Mouse (Mus musculus) liver, adult 2 months (tissue): ENCODE measurements at regions not wholly inside any gene's neighbourhood (a gene's known extent, or its start where the extent isn't known, plus 50 kb on each side); places are given as distances from the start of the nearest gene placed in this dataset.
A peak's percentile ranks its signal among the peaks of the same experiment; 100 is the strongest.

Experiments used
- DNase-seq: peaks from one replicate; pipeline ENCODE4 v3.0.0-alpha.2; 2011; ENCODE audit warnings: low read depth, low spot score; ENCODE audit errors: extremely low read depth
- H3K27ac ChIP-seq: fragments of 200-500 bp; replicated peaks from 2 replicates; pipeline ENCODE4 v1.5.1; 2012; ENCODE audit warnings: low read depth, mild to moderate bottlenecking, control low read depth, inconsistent platforms, low read length; ENCODE audit not compliant: insufficient read depth
- H3K27me3 ChIP-seq: fragments of 200-500 bp; 2 replicates; pipeline ENCODE4 v1.6.1; 2012; ENCODE audit warnings: mild to moderate bottlenecking, moderate library complexity, low read length, inconsistent platforms; ENCODE audit not compliant: control insufficient read depth, insufficient read depth
- H3K36me3 ChIP-seq: fragments of 200-500 bp; 2 replicates; pipeline ENCODE4 v1.6.1; 2012; ENCODE audit warnings: low read length, inconsistent platforms; ENCODE audit not compliant: control insufficient read depth, insufficient read depth
- H3K4me1 ChIP-seq: fragments of 200-500 bp; 2 replicates; pipeline ENCODE4 v1.6.1; 2011; ENCODE audit warnings: low read length; ENCODE audit not compliant: control insufficient read depth, insufficient read depth
- H3K4me3 ChIP-seq: fragments of 200-500 bp; 2 replicates; pipeline ENCODE4 v1.5.1; 2011; ENCODE audit warnings: low read depth, mild to moderate bottlenecking, control low read depth, low read length, moderate library complexity; ENCODE audit not compliant: insufficient read depth
- H3K79me2 ChIP-seq: fragments of 200-500 bp; 2 replicates; pipeline ENCODE4 v1.6.1; 2012; ENCODE audit warnings: inconsistent platforms, mild to moderate bottlenecking, low read length, moderate library complexity; ENCODE audit not compliant: control insufficient read depth, insufficient read depth
- H3K9ac ChIP-seq: fragments of 200-500 bp; 2 replicates; pipeline ENCODE4 v1.6.1; 2012; ENCODE audit warnings: low read depth, mild to moderate bottlenecking, control low read depth, inconsistent platforms, low read length
- CTCF ChIP-seq: fragments of 200-500 bp; IDR thresholded peaks from 2 replicates; pipeline ENCODE4 v1.5.1; 2011; ENCODE audit warnings: low read depth, low read length, control low read depth
- POLR2A ChIP-seq: fragments of 200-500 bp; IDR thresholded peaks from 2 replicates; pipeline ENCODE4 v1.6.1; 2011; ENCODE audit warnings: low read length, control low read depth; ENCODE audit not compliant: insufficient read depth; ENCODE audit errors: extremely low read depth
- WGBS: fragments of 180-500 bp; shearing (Covaris S2); methylation state at CpG from one replicate; pipeline ENCODE4 v1.1.7; 2018; 5-methylcytosine and 5-hydroxymethylcytosine counted together

DNA sequence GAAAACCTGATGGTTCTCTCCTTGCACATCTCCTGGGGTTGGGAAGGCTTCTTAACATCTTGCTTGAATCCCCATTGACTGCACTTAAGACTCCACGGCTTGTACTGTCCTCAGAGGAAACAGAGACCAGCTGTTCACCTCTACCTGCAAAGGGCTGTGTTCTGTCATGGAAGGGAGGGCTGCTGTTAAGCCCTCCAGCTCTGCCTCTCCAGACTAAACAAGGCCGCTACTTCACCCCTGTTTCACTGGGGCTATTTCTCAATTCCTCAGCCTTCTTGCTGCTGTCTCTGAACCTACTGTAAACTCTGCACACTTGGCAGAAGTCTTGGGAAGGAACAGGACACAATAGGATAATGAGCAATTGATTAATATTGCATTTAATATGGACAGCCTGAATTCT lies 64.7 kb upstream of the BC052040 start:
- WGBS = 83% methylated on average over 2 of the region's 2 CpGs
- Histone ChIP-seq H3K27me3 (no peaks in the 10 kb centered on the region), H3K36me3 (no peaks in the 10 kb centered on the region), H3K4me1 (peaks cover 6% of the 10 kb centered on the region; the same call in 1 of the 2 replicates), H3K79me2 (no peaks in the 10 kb centered on the region), H3K27ac (no peak overlapping the region), H3K4me3 (no peak overlapping the region), H3K9ac (no peak overlapping the region)
- DNase-seq = no peak
- TF ChIP-seq CTCF (no peak), POLR2A (no peak)

DNA sequence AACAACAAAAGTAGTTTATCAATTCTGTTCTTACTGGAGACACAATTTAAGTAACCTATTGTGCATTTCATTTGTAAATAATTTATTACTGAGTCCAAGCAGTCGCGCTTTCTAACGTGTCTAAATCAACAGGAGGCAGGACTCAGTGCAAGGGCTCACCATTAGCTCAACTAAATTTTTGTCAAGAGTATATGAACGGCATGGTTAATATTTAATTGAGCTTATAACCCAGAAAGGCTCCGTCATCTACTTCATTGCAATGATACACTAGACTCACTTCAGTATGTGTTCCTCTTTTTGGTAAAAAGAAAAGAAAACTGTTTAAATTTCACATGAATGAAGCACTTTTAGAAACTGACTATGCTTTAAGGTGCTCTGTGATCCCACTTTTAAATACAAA lies 61.5 kb upstream of the BC052040 start:
- Histone ChIP-seq H3K36me3 (no peaks in the 10 kb centered on the region), H3K4me1 (peaks cover 3% of the 10 kb centered on the region; the same call in 1 of the 2 replicates), H3K4me3 (peak overlapping the region; percentile 45), H3K27me3 (no peaks in the 10 kb centered on the region), H3K27ac (peak overlapping the region; percentile 94), H3K79me2 (no peaks in the 10 kb centered on the region), H3K9ac (no peak overlapping the region)
- TF ChIP-seq POLR2A (no peak), CTCF (no peak)
- 22% methylated on average over 5 of the region's 5 CpGs for WGBS
- DNase-seq = peak; percentile 53

DNA sequence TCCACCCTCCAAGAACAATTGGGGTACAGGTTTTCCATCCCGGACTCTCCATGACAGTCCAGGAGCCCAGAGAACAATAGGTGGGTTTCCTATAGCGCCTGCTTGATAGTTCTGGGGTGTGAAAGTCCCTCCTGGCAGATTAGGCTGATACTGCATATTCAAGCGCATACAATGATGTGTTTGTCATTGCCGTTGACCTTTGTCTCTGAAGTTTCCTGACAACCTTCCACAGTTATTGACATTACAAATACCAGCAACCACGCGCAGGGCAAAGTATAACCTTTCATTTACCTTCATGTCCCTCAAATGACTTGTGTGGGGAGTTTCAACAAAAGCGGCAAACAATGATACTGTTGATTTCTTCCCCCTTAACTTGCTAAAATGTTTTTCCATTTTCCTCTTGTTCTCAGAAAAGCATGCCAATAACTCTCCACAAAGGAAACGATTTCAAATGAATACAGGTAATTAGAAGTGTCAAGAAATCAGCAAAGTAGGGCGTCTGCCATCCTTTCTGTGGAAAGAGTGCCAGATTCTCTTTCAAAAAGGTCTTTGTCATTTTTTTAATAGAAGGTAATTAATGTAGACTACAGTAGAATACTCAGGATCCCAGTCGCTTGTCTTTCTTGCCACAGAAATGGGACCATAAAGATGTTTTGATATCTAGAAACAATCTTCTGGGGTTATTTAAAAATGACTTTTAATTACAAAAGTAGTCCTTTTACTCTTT lies 60.9 kb upstream of the BC052040 start:
- H3K4me1 ChIP-seq = peaks cover 3% of the 10 kb centered on the region; the same call in 1 of the 2 replicates
- no peaks in the 10 kb centered on the region for H3K79me2 ChIP-seq
- no peak overlapping the region for H3K9ac ChIP-seq
- H3K27ac ChIP-seq = peak overlapping the region; percentile 94
- TF ChIP-seq CTCF = no peak
- TF ChIP-seq POLR2A = no peak
- peak overlapping the region; percentile 45 for H3K4me3 ChIP-seq
- DNase-seq = peak; percentile 95
- no peaks in the 10 kb centered on the region for H3K36me3 ChIP-seq
- no peaks in the 10 kb centered on the region for H3K27me3 ChIP-seq
- 22% methylated on average over 10 of the region's 10 CpGs for WGBS

GRCm38 (mm10) chr2:115529878-115530277 lies 51.6 kb upstream of the BC052040 start:
- Histone ChIP-seq H3K4me1 (no peaks in the 10 kb centered on the region), H3K9ac (no peak overlapping the region), H3K36me3 (no peaks in the 10 kb centered on the region), H3K4me3 (no peak overlapping the region), H3K79me2 (no peaks in the 10 kb centered on the region), H3K27me3 (no peaks in the 10 kb centered on the region), H3K27ac (no peak overlapping the region)
- TF ChIP-seq POLR2A (no peak), CTCF (no peak)
- 95% methylated on average over 2 of the region's 2 CpGs for WGBS
- DNase-seq = no peak
